Mouse (Mus musculus): Measurements from ENCODE around the gene Gsg1l. TPM values are rescaled to one million over a fixed set of nuclear protein-coding genes. Genes with fewer than 3 reads are reported as not detected.

Gsg1l gene
- total RNA-seq, 2 experiments from 2014 or later, result not detected

DNA sequence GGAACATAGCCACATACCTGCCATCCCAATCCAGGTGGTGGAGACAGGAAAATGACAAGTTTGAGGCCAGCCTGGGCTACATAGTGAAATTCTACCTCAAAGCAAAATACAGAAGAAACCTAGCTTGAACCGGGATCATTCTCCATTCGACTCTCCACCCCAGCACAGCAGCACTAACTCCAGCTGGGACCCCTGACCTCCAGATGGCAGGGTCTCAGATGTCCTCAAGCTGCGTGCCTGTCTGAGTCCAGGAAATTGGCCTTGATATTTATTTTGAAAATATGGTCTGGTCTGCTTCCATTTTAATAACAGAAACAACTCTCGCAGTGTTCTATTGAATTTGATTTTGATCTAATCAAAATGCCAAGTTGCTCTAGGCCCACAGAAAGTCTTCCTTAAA lies 195.1 kb downstream of the Gsg1l start:
- no peak for ATAC-seq (replicated peaks; ENCODE audit: low FRiP score, poor library complexity, severe bottlenecking)

DNA sequence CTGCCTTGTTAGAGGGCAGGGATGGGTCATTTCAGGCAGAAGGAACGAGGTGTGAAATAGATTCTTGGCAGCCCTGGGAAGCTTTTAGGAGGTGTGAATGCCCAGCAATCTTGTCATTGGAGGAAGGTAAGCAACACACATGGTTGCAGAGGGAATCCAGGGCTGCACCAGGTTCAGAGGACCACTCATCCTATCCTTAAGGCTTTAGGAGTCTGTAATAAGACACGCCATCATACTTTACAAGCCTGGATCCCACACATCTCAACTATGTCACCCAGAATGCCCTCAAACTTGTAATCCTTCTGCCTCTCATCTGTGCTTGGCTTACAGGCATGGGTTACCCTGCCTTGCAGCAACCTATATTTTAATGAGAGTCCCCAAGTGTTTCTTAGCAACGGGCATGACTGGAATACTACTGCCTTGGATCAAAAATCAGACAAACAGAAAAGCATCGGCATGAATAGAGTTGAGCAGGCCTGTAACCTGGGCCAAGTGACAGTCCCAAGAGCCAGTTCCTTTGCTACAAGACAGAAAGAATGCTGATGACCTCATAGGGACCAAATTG lies 196.0 kb downstream of the Gsg1l start:
- no peak for ATAC-seq (replicated peaks; ENCODE audit: low FRiP score, poor library complexity, severe bottlenecking)

- ATAC-seq (replicated peaks; ENCODE audit: low FRiP score, poor library complexity, severe bottlenecking), result no peak
Measured at GRCm38 (mm10) chr7:125883232-125883631, 199.0 kb downstream of the Gsg1l start.

- no peak for ATAC-seq (replicated peaks; ENCODE audit: low FRiP score, poor library complexity, severe bottlenecking)
Measured at GRCm38 (mm10) chr7:125878040-125878439, 204.2 kb downstream of the Gsg1l start.

DNA sequence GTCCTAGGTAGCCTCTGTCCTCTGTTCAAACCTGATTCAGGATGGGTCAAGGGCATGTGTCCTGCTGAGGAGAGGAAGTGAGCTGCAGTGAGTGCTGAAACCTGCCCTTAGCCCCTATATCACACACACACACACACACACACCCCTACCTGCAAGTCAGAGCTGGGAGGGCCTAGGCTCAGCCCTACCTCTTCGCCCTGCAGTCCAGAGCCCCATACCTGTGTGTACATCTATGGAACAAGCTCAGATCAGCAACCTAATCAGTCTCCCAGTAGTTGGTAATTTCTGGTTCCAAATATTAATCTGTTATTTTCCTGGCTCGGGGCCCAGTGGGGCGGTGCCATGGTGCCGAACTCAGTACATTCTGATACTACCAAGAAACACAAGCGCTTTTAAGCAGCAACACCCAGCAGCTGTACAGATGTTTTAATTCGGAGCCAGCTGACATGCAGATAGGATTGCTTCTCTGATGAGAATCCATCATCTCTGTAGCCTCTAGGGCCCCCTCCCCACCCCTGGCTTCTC lies 208.2 kb downstream of the Gsg1l start:
- ATAC-seq (replicated peaks; ENCODE audit: low FRiP score, poor library complexity, severe bottlenecking), result no peak

GRCm38 (mm10) chr7:125872874-125873273 lies 209.3 kb downstream of the Gsg1l start:
- no peak for ATAC-seq (replicated peaks; ENCODE audit: low FRiP score, poor library complexity, severe bottlenecking)

GRCm38 (mm10) chr7:125872202-125872580 lies 210.0 kb downstream of the Gsg1l start:
- no peak for ATAC-seq (replicated peaks; ENCODE audit: low FRiP score, poor library complexity, severe bottlenecking)

DNA sequence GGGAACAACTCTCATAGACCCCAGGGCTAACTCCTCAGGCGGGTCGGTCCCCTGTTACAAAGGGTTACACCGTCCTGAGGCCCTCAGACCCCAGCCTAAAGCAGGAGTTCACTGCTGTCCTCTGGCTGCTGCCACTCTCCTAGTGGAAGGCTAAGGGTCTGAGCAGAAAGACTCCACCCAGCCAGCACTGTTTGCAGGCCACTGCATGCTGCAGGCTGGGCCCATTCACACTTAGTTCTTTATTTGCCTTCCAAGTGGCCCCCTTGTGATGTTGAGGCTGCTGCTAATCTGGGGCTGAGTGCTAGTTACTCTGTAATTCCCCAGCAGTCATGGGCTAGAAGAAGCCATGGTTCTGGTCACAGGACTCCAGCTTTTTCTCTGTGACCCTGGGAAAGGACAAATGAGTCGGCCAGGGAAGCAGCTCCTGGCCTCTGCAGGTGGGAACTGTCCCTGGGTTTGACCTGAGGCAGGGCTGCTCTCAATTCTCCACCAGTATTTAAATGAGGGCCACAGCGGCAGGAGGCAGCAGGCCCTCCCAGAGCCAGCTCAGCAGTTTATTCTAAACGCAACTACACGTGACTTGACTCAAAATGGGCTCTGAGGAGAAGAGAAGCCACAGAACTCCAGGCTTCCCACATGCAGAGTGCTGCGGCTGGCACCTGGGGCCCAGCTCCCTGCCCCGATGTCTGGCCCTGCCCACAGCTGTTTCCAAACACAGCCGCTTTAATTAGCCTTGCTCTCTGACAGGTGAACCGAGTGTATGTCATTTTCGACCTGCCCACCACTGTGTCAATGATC lies 210.6 kb downstream of the Gsg1l start:
- ATAC-seq (replicated peaks; ENCODE audit: low FRiP score, poor library complexity, severe bottlenecking), result no peak

DNA sequence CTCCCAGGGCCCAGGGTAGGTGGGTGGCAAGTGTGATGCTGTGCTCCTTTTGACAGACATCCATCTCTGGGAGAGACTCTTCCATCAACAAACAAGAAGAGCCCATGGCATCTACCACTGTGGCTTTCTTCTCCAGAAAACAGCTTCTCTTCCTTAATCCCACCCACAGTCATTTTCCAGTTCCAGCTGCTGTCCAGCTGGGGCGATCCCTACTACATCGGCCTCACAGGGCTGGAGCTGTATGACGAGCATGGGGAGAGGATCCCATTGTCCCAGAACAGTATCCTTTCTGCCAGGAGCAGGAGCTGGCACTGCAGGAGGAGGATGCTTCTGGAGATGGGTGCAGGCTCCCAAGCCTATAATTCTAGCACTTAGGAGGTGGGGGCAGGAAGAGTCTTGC lies 213.6 kb downstream of the Gsg1l start:
- ATAC-seq (replicated peaks; ENCODE audit: low FRiP score, poor library complexity, severe bottlenecking), result no peak

- ATAC-seq (replicated peaks; ENCODE audit: low FRiP score, poor library complexity, severe bottlenecking), result no peak
Measured at GRCm38 (mm10) chr7:125865234-125865633, 217.0 kb downstream of the Gsg1l start.

- no peak for ATAC-seq (replicated peaks; ENCODE audit: low FRiP score, poor library complexity, severe bottlenecking)
Measured at GRCm38 (mm10) chr7:125864026-125864425, 218.2 kb downstream of the Gsg1l start.

GRCm38 (mm10) chr7:125860421-125860820 lies 221.8 kb downstream of the Gsg1l start:
- no peak for ATAC-seq (replicated peaks; ENCODE audit: low FRiP score, poor library complexity, severe bottlenecking)

GRCm38 (mm10) chr7:125859564-125859963 lies 222.6 kb downstream of the Gsg1l start:
- no peak for ATAC-seq (replicated peaks; ENCODE audit: low FRiP score, poor library complexity, severe bottlenecking)

- ATAC-seq (replicated peaks; ENCODE audit: low FRiP score, poor library complexity, severe bottlenecking), result no peak
Measured at GRCm38 (mm10) chr7:125847528-125847866, 234.7 kb downstream of the Gsg1l start.

- ATAC-seq (replicated peaks; ENCODE audit: low FRiP score, poor library complexity, severe bottlenecking), result no peak
Measured at GRCm38 (mm10) chr7:125846866-125847527, 235.2 kb downstream of the Gsg1l start.

GRCm38 (mm10) chr7:125845611-125846010 lies 236.6 kb downstream of the Gsg1l start:
- ATAC-seq (replicated peaks; ENCODE audit: low FRiP score, poor library complexity, severe bottlenecking), result no peak

GRCm38 (mm10) chr7:125838078-125838742 lies 244.0 kb downstream of the Gsg1l start:
- ATAC-seq (replicated peaks; ENCODE audit: low FRiP score, poor library complexity, severe bottlenecking), result no peak

DNA sequence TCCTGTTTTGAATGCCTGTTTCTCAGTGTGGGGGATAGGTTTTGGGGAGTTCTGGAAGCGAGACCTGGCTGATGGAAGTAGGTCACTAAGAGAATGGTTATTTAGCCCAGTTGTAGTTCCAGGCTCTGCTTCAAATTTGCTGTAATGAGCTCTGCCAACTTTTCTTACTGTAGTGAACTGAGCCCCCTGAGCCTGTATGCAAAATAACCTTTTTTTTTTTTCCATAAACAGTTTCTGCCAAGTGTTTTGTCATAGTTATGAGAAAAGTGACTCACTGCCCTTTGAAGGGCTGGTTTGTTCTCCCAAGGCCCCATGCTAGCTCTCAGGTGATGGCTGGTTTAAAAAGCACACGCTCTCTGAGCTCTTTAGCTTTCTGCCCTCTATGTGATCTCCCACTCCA lies 248.7 kb downstream of the Gsg1l start:
- ATAC-seq (replicated peaks; ENCODE audit: low FRiP score, poor library complexity, severe bottlenecking), result no peak

DNA sequence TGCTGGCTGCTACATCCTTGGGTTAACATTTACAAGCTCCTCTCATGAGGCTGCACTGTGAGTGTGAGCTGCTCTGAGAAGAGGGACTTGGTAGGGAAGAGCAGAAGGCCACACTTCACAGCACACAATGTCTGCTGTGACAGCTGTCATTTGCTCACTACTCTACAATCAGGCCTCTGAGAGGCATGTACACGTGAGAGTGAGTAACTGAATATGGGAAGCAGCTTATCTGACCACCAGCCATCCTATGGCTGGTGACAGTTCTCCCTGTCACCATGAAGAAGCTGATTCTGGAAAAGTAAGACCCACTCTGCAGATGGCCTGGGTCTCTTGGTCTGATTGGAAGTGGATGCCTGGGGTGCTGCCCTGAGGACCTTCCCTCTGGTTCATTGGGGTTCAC lies 249.4 kb downstream of the Gsg1l start:
- no peak for ATAC-seq (replicated peaks; ENCODE audit: low FRiP score, poor library complexity, severe bottlenecking)

DNA sequence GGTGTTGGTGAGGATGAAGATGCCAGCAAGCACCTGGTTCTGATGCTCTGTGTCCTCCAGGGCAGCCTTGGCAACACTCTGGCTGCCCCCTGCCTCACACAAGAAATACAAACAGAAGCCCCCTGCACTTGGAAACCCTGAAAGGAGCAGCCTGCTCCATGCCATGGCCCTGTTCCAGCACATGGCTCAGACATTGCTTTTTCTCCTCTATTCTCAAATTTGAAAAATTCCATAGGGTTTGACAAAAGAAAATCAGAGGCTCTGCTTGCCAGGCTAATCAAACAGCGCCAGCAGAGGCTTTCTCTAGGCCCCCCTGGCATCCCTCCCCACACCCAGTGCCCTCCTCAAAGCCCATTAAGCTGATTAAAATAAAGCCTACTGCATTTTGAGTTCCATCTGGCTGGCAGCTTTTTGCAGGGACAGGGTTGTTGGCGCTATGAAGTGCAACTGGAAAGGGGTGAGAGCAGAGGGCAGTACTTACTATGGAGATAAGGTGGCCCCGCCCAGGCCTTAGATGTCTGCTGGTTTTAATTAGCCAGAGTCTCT lies 253.0 kb downstream of the Gsg1l start:
- no peak; the same call in 1 of the 2 replicates for ATAC-seq (replicated peaks; ENCODE audit: low FRiP score, poor library complexity, severe bottlenecking)

Data from erythroid progenitor cell, adult 5-6 weeks (primary cell).